Mouse (Mus musculus): ENCODE results near the gene Angptl8. TPM values are rescaled to one million over a fixed set of nuclear protein-coding genes. Genes with fewer than 3 reads are reported as not detected.
"Not testable (repeated sequence)": the region's sequence is repeated elsewhere in the genome, so short reads cannot be mapped to it uniquely, and the experiment has no call there.

Gene Angptl8
- 1.1 and 1.9 TPM in 2 replicates for polyA plus RNA-seq (2014; fragmentation: Nextera tagmentation; extraction: Ambion mirVana)

GRCm38 (mm10) chr9:21835258-21835912 lies at the start of gene Angptl8:
Gene Angptl8, plus strand, starts transcription at chr9:21835510.
- H3K36me3 ChIP-seq (ENCODE audit: control insufficient read depth, insufficient read depth, low read length), result peaks cover 14% of the 10 kb centered on the region
- H3K9me3 ChIP-seq (replicated peaks; ENCODE audit: control insufficient read depth, low read length), result no peaks in the 10 kb centered on the region
- no peak for ATAC-seq (replicated peaks; ENCODE audit: insufficient number of reproducible peaks, low FRiP score, low TSS enrichment)
- no peak within 1 kb of the TSS for H3K9ac ChIP-seq (ENCODE audit: low read depth, low read length)
- 83% methylated on average over 15 of the region's 15 CpGs for WGBS (ENCODE audit: insufficient replicate concordance)
- H3K27me3 ChIP-seq (ENCODE audit: control insufficient read depth, insufficient read depth, low read length), result no peaks in the 10 kb centered on the region
- H3K4me3 ChIP-seq (ENCODE audit: low read depth, low read length), result no peak within 1 kb of the TSS
- H3K4me2 ChIP-seq, result no peak within 1 kb of the TSS
- H3K4me1 ChIP-seq (ENCODE audit: control insufficient read depth, insufficient read depth, low read length), result no peaks in the 10 kb centered on the region
- H3K27ac ChIP-seq (ENCODE audit: low read depth, low read length), result no peak within 1 kb of the TSS

- not testable (repeated sequence) for H3K27me3 ChIP-seq (ENCODE audit: control insufficient read depth, insufficient read depth, low read length); H3K4me2 ChIP-seq; H3K9me3 ChIP-seq (replicated peaks; ENCODE audit: control insufficient read depth, low read length); H3K4me1 ChIP-seq (ENCODE audit: control insufficient read depth, insufficient read depth, low read length); H3K27ac ChIP-seq (ENCODE audit: low read depth, low read length); H3K4me3 ChIP-seq (ENCODE audit: low read depth, low read length); H3K9ac ChIP-seq (ENCODE audit: low read depth, low read length); ATAC-seq (replicated peaks; ENCODE audit: insufficient number of reproducible peaks, low FRiP score, low TSS enrichment)
- WGBS (ENCODE audit: insufficient replicate concordance), result 69% methylated on average over 1 of the region's 2 CpGs
- peaks cover 25% of the 10 kb centered on the region for H3K36me3 ChIP-seq (ENCODE audit: control insufficient read depth, insufficient read depth, low read length)
These were observed 49.0 kb upstream of the Angptl8 start for GRCm38 (mm10) chr9:21786309-21786708.

DNA sequence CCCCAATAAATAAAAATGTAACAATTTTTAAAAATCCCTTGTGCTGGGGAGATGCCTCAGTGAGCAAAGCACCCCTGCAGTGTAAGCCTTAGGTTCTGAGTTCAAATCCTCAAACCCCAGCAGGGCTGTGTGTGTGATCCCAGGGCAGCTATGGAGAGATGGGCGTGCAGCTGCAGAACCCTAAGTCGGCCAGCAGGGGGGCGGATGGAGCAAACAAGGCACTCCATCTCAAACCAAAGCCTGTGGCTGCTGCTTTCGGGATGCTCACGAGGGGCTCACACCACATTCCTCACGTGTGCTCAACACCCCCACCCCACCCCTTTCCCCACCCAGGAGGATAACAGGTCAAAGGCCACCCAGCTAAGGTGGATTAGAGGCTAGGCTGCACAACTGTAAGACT lies 48.4 kb upstream of the Angptl8 start:
- no peak for ATAC-seq (replicated peaks; ENCODE audit: insufficient number of reproducible peaks, low FRiP score, low TSS enrichment)
- no peak overlapping the region for H3K4me2 ChIP-seq
- no peaks in the 10 kb centered on the region for H3K27me3 ChIP-seq (ENCODE audit: control insufficient read depth, insufficient read depth, low read length)
- H3K36me3 ChIP-seq (ENCODE audit: control insufficient read depth, insufficient read depth, low read length), result peaks cover 19% of the 10 kb centered on the region
- no peak overlapping the region for H3K27ac ChIP-seq (ENCODE audit: low read depth, low read length)
- no peaks in the 10 kb centered on the region for H3K9me3 ChIP-seq (replicated peaks; ENCODE audit: control insufficient read depth, low read length)
- 11% methylated on average over 6 of the region's 6 CpGs for WGBS (ENCODE audit: insufficient replicate concordance)
- H3K4me3 ChIP-seq (ENCODE audit: low read depth, low read length), result no peak overlapping the region
- H3K4me1 ChIP-seq (ENCODE audit: control insufficient read depth, insufficient read depth, low read length), result peaks cover 8% of the 10 kb centered on the region
- no peak overlapping the region for H3K9ac ChIP-seq (ENCODE audit: low read depth, low read length)

- Histone ChIP-seq H3K4me3 (ENCODE audit: low read depth, low read length) (no peak overlapping the region), H3K4me2 (no peak overlapping the region), H3K36me3 (ENCODE audit: control insufficient read depth, insufficient read depth, low read length) (peaks cover 18% of the 10 kb centered on the region), H3K9me3 (replicated peaks; ENCODE audit: control insufficient read depth, low read length) (no peaks in the 10 kb centered on the region), H3K27me3 (ENCODE audit: control insufficient read depth, insufficient read depth, low read length) (no peaks in the 10 kb centered on the region), H3K4me1 (ENCODE audit: control insufficient read depth, insufficient read depth, low read length) (peaks cover 15% of the 10 kb centered on the region), H3K9ac (ENCODE audit: low read depth, low read length) (no peak overlapping the region), H3K27ac (ENCODE audit: low read depth, low read length) (no peak overlapping the region)
- no peak for ATAC-seq (replicated peaks; ENCODE audit: insufficient number of reproducible peaks, low FRiP score, low TSS enrichment)
- 78% methylated on average over 5 of the region's 5 CpGs for WGBS (ENCODE audit: insufficient replicate concordance)
These were observed 47.7 kb upstream of the Angptl8 start for GRCm38 (mm10) chr9:21787654-21788053.

GRCm38 (mm10) chr9:21788234-21788633 lies 47.1 kb upstream of the Angptl8 start:
- 79% methylated on average over 9 of the region's 9 CpGs for WGBS (ENCODE audit: insufficient replicate concordance)
- Histone ChIP-seq H3K9me3 (replicated peaks; ENCODE audit: control insufficient read depth, low read length) (no peaks in the 10 kb centered on the region), H3K4me3 (ENCODE audit: low read depth, low read length) (no peak overlapping the region), H3K9ac (ENCODE audit: low read depth, low read length) (no peak overlapping the region), H3K36me3 (ENCODE audit: control insufficient read depth, insufficient read depth, low read length) (peaks cover 19% of the 10 kb centered on the region), H3K4me2 (no peak overlapping the region), H3K27ac (ENCODE audit: low read depth, low read length) (no peak overlapping the region), H3K4me1 (ENCODE audit: control insufficient read depth, insufficient read depth, low read length) (peaks cover 19% of the 10 kb centered on the region), H3K27me3 (ENCODE audit: control insufficient read depth, insufficient read depth, low read length) (no peaks in the 10 kb centered on the region)
- no peak for ATAC-seq (replicated peaks; ENCODE audit: insufficient number of reproducible peaks, low FRiP score, low TSS enrichment)

DNA sequence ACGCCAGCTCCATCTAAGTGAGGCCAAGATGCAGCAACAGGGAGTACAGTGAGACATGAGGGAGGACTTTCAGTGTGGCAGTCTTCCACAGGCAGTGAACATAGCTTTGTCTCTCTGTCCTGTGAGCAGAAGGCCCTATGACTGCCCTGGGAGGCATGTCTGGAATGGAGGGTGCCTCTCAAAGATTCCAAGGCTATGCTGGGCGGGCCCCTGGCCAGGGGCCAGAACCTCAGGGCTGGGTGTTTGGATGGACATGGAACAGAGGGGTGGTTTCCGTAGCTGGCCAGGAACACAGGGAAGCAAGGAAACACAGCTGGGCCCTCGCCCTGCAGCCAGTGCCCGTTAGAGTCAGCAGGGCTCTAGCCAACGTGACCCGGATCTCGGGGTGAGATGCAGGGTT lies 43.4 kb upstream of the Angptl8 start:
- no peak overlapping the region; the same call in 1 of the 2 replicates for H3K4me3 ChIP-seq (ENCODE audit: low read depth, low read length)
- H3K9me3 ChIP-seq (replicated peaks; ENCODE audit: control insufficient read depth, low read length), result no peaks in the 10 kb centered on the region
- H3K27me3 ChIP-seq (ENCODE audit: control insufficient read depth, insufficient read depth, low read length), result no peaks in the 10 kb centered on the region
- H3K36me3 ChIP-seq (ENCODE audit: control insufficient read depth, insufficient read depth, low read length), result peaks cover 30% of the 10 kb centered on the region
- H3K27ac ChIP-seq (ENCODE audit: low read depth, low read length), result peak overlapping the region; percentile 4
- H3K4me1 ChIP-seq (ENCODE audit: control insufficient read depth, insufficient read depth, low read length), result peaks cover 31% of the 10 kb centered on the region
- WGBS (ENCODE audit: insufficient replicate concordance), result 58% methylated on average over 8 of the region's 8 CpGs
- H3K9ac ChIP-seq (ENCODE audit: low read depth, low read length), result 0 out of 2 replicates have a peak overlapping the region, but pooled peaks have one; percentile 34
- peak; percentile 39; the same call in 1 of the 2 replicates for ATAC-seq (replicated peaks; ENCODE audit: insufficient number of reproducible peaks, low FRiP score, low TSS enrichment)
- peak overlapping the region; percentile 29 for H3K4me2 ChIP-seq

DNA sequence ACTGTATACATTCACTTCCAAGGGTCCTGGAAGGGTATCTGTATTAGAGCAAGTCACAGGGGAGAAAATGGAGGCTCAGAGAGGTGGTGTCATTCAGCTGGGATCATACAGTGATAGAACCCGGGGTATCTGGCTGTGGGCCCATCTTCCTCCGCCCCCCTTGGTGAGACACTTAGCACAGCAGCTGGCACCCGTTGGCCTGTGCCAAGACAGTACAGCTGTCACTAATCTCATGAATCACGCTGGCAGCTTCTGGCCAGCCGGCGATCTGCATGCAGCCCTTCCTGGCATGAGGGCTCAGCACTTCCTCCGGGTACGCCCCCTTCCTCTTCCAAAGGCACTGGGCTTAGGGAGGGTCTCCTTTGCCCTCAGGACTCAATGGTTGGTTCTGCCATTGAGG lies 42.7 kb upstream of the Angptl8 start:
- no peak for ATAC-seq (replicated peaks; ENCODE audit: insufficient number of reproducible peaks, low FRiP score, low TSS enrichment)
- no peaks in the 10 kb centered on the region for H3K27me3 ChIP-seq (ENCODE audit: control insufficient read depth, insufficient read depth, low read length)
- H3K4me1 ChIP-seq (ENCODE audit: control insufficient read depth, insufficient read depth, low read length), result peaks cover 38% of the 10 kb centered on the region
- 61% methylated on average over 8 of the region's 8 CpGs for WGBS (ENCODE audit: insufficient replicate concordance)
- H3K9me3 ChIP-seq (replicated peaks; ENCODE audit: control insufficient read depth, low read length), result no peaks in the 10 kb centered on the region
- H3K27ac ChIP-seq (ENCODE audit: low read depth, low read length), result no peak overlapping the region
- peaks cover 30% of the 10 kb centered on the region for H3K36me3 ChIP-seq (ENCODE audit: control insufficient read depth, insufficient read depth, low read length)
- H3K9ac ChIP-seq (ENCODE audit: low read depth, low read length), result no peak overlapping the region
- 0 out of 2 replicates have a peak overlapping the region, but pooled peaks have one; percentile 4 for H3K4me2 ChIP-seq
- H3K4me3 ChIP-seq (ENCODE audit: low read depth, low read length), result no peak overlapping the region

- not testable (repeated sequence) for H3K4me2 ChIP-seq; H3K27ac ChIP-seq (ENCODE audit: low read depth, low read length); ATAC-seq (replicated peaks; ENCODE audit: insufficient number of reproducible peaks, low FRiP score, low TSS enrichment); H3K27me3 ChIP-seq (ENCODE audit: control insufficient read depth, insufficient read depth, low read length); H3K9me3 ChIP-seq (replicated peaks; ENCODE audit: control insufficient read depth, low read length); H3K9ac ChIP-seq (ENCODE audit: low read depth, low read length); H3K4me3 ChIP-seq (ENCODE audit: low read depth, low read length)
- WGBS (ENCODE audit: insufficient replicate concordance), result 92% methylated on average over 6 of the region's 6 CpGs
- H3K36me3 ChIP-seq (ENCODE audit: control insufficient read depth, insufficient read depth, low read length), result peaks cover 30% of the 10 kb centered on the region
- peaks cover 38% of the 10 kb centered on the region for H3K4me1 ChIP-seq (ENCODE audit: control insufficient read depth, insufficient read depth, low read length)
These were observed 41.8 kb upstream of the Angptl8 start for GRCm38 (mm10) chr9:21793507-21793906.

GRCm38 (mm10) chr9:21794344-21794834 lies 40.9 kb upstream of the Angptl8 start:
- no peak overlapping the region for H3K4me3 ChIP-seq (ENCODE audit: low read depth, low read length)
- no peak overlapping the region for H3K9ac ChIP-seq (ENCODE audit: low read depth, low read length)
- H3K4me1 ChIP-seq (ENCODE audit: control insufficient read depth, insufficient read depth, low read length), result peaks cover 38% of the 10 kb centered on the region
- H3K9me3 ChIP-seq (replicated peaks; ENCODE audit: control insufficient read depth, low read length), result no peaks in the 10 kb centered on the region
- peaks cover 25% of the 10 kb centered on the region for H3K36me3 ChIP-seq (ENCODE audit: control insufficient read depth, insufficient read depth, low read length)
- ATAC-seq (replicated peaks; ENCODE audit: insufficient number of reproducible peaks, low FRiP score, low TSS enrichment), result no peak
- H3K4me2 ChIP-seq, result no peak overlapping the region
- H3K27ac ChIP-seq (ENCODE audit: low read depth, low read length), result no peak overlapping the region
- H3K27me3 ChIP-seq (ENCODE audit: control insufficient read depth, insufficient read depth, low read length), result no peaks in the 10 kb centered on the region
- WGBS (ENCODE audit: insufficient replicate concordance), result 93% methylated on average over 18 of the region's 18 CpGs

All from heart, embryonic 11.5 days (tissue).